Mouse (Mus musculus): ENCODE results near the gene Sprr2h.

Gene Sprr2h

DNA sequence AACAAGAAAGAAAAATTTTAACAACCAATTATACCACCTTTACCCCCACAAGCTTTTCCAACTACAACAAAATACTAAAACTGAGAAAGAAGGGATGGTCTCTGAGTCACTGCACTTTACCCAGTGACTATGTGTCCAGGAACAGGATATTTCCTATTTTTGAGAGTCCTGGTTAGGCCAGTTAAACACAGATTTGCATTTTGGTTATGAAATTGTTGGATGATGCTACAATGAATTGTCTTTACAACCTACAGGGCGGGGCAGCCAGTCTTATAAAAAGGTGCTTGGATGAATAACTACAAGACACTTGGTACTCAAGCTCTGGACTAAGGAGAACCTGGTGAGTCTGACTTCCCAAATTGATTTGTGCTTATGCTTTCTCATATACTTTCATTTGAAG, at the start of gene Sprr2h:
Sprr2h (plus strand) TSS at position 301 of the 400 bp plus-strand sequence.
- no peak for DNase-seq (ENCODE audit: low spot score)

DNA sequence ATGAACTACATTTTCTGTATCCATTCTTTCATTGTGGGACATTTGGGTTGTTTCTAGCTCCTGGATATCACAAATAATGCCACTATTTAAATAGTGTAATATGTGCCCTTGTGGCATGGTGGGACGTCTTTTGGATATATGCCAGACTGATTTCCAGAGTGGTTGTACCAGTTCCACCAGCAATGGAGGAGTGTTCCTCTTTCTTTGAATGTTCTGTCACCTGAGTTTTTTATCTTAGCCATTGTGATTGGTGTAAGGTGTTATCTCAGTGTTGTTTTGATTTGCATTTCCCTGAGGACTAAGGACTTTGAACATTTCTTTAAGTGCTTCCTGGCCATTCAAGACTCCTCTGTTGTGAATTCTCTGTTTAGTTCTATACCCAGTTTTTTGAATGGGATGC, 49.2 kb upstream of the Sprr2h start:
- DNase-seq (ENCODE audit: low spot score), result no peak

DNA sequence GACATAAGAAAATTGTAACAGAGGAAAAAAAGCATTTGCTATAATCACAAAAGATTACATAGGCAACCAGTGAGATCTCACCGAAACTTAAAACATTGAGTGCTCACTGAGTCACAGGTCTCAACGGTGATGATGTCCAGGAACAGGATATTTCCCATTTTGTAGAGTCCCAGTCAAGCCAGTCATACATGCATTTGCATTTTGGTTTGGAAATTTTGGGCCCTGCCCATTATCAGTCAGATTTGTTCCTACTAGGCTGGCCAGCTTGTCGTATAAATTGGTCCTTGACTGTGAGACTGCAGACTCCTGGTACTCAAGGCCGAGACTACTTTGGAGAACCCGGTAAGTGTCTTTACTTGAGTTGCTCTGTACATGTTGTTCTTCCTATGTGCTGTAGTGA, 46.6 kb upstream of the Sprr2h start, which contains the start of gene Sprr2d:
Sprr2d (plus strand) TSS at position 301 of the 400 bp plus-strand sequence.
- no peak for DNase-seq (ENCODE audit: low spot score)

DNA sequence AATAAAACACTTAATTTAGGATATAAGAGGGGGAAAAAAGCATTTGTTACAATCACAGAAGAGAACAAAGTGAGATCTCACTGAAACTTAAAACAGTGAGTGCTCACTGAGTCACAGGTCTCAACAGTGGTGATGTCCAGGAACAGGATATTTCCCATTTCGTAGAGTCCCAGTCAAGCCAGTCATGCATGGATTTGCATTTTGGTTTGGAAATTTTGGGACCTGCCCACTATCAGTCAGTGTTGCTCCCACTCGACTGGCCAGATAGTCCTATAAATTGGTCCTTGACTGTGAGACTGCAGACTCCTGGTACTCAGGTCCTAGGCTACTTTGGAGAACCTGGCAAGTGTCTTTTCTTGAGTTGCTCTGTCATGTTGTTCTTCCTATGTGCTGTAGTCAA, 33.6 kb upstream of the Sprr2h start, which contains the start of gene Sprr2e:
Sprr2e (plus strand) TSS at position 301 of the 400 bp plus-strand sequence.
- no peak for DNase-seq (ENCODE audit: low spot score)

DNA sequence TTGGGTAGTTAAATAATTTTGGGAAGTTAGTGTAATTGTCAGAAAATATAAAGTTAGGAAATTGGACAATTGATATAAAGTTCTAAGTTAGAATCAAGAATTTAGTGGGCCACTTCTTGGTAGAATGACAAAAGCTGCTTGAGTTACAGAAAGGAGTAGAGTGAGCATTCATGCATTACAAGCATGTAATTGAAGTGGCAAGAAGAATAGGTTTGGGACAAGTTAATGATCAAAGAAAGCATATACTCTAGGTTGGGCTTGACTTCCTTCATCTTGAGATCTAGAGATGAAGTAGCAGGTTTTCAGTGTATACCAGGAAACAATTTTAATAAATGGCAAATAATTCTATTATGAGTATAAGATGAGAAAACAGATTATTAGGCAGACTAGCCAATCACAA, 23.9 kb upstream of the Sprr2h start:
- no peak for DNase-seq (ENCODE audit: low spot score)

DNA sequence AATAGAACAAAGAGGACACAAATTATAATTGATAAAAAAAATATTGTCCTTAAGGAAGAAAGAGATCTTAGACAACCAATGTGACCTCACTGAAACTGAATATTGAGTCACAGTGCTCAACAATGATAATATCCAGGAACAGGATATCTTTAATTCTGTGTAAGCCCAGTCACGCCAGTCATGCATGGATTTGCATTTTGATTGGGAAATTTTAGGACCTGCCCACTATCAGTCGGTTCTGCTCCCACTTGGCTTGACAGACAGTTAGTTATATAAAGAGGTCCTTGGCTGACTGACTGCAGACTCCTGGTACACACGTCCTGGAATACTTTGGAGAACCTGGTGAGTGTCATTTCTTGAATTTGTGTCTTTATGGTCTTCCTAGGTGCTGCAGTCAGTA, 20.6 kb upstream of the Sprr2h start, which contains the start of gene Sprr2f:
Sprr2f (plus strand) TSS at position 301 of the 400 bp plus-strand sequence.
- no peak for DNase-seq (ENCODE audit: low spot score)

DNA sequence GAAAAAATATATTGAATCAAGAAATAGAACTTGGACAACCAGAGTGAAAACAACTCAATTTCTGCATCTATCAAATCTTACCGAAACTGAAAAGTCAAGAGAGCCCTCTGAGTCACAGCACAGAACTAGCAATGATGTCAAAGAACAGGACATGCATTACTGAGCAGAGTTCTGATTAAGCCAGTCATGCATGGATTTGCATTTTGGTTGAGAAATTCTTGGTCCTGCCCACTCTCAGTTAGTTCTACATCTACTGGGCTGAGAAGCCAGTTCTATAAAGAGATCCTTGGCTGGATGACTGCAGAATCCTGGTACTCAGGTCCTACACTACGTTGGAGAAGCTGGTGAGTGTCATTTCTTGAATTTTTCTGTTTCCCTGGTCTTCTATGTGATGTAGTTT, 11.9 kb upstream of the Sprr2h start:
- DNase-seq (ENCODE audit: low spot score), result no peak

DNA sequence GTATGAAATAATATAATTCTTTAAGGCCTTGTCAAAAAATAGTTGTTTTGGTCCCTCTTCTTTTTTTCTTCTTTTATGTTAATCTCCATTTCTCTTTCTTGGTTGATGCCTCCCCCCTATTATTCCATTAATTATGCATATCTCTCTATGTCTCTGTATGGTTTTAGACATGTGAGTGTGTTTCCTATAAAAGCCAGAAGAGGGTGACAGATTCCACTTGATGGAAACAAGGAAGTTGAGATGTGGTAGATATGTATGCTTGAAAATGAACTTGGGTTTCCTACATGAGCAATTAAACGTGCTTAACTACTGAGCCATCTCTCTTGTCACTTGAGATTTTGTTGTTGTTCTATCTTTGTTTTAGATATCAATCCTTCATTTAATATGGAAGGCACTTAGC, 8.8 kb downstream of the Sprr2h start:
- no peak for DNase-seq (ENCODE audit: low spot score)

DNA sequence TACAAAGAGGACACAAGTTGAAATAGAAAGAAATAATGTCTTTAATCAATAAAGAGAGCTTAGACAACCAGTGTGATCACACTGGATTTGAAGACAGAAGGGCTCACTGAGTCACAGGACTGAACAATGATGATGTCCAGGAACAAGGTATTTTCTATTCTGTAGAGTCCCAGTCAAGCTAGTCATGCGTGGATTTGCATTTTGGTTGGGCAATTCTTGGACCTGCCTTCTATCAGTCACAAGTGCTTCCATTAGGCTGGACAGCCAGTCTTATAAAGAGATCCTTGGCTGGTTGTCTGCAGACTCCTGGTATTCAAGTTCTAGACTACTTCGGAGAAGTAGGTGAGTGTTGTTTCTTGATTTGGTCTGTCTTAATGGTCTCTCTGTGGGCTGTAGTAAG, 22.2 kb downstream of the Sprr2h start, which contains the start of gene Sprr2i:
Sprr2i (plus strand) TSS at position 301 of the 400 bp plus-strand sequence.
- DNase-seq (ENCODE audit: low spot score), result no peak

DNA sequence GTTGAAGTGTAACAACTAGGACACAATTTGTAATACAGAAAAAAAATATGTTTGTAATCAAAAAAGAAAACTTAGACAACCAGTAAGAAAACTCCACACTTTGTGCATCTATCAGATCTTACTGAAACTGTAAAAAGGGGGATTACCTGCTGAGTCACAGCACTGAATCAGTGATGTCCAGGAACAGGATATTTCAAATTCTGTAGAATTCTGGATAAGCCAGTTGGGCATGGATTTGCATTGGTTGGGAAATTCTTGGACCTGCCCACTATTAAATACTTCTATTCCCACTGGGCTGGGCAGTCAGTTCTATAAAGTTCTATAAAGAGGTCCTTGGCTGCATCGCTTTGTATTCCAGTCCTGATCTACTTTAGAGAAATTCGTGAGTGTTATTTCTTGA, 32.3 kb downstream of the Sprr2h start, which contains the start of gene Sprr2j-ps:
Sprr2j-ps (plus strand) TSS at position 301 of the 400 bp plus-strand sequence.
- no peak for DNase-seq (ENCODE audit: low spot score)

DNA sequence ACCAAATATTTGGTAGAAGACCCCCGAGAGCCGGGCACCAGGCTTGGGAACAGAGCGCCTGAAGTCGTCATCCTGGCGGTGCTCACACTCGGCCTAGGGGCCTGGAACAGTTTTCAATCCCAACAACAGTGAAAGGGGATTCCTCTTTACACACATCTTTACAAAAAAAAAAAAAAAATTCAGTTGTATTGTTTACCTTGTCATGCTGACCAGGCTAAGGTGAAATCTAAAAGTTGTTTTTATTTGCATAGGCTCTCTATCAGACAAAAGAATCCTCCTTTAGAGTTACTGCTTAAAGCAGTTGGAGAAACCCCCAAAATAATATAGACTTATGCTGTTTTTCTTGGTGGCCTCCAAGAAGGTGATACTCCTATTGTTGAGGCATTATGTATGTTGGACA, 43.8 kb downstream of the Sprr2h start, which contains the start of gene Gm9774:
Gm9774 (minus strand) TSS at position 101 of the 400 bp plus-strand sequence.
- no peak for DNase-seq (ENCODE audit: low spot score)

DNA sequence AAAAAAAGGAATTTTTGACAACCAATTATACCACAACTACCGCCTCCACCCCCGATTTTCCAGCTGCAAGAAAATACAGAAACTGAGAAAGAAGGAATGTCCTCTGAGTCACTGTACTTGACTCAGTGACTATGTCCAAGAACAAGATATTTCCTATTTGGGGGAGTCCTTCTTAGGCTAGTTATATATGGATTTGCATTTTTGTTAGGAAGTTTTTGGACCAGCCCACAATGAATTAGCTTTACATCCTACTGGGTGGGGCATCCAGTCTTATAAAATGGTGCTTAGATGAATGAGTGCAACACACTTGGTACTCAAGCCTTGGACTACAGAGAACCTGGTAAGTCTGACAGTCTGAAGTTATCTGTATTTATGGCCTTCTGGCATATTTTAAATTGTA, 46.8 kb downstream of the Sprr2h start, which contains the start of gene Sprr2k:
Sprr2k (plus strand) TSS at position 301 of the 400 bp plus-strand sequence.
- no peak for DNase-seq (ENCODE audit: low spot score)

Measured in ovary, adult 18-20 months (tissue).